Mouse (Mus musculus): ENCODE results near the gene Zbtb20. TPM values are rescaled to one million over a fixed set of nuclear protein-coding genes. Genes with fewer than 3 reads are reported as not detected.

Gene Zbtb20
- total RNA-seq, 2 experiments from 2014 or later: 167 to 189 TPM

DNA sequence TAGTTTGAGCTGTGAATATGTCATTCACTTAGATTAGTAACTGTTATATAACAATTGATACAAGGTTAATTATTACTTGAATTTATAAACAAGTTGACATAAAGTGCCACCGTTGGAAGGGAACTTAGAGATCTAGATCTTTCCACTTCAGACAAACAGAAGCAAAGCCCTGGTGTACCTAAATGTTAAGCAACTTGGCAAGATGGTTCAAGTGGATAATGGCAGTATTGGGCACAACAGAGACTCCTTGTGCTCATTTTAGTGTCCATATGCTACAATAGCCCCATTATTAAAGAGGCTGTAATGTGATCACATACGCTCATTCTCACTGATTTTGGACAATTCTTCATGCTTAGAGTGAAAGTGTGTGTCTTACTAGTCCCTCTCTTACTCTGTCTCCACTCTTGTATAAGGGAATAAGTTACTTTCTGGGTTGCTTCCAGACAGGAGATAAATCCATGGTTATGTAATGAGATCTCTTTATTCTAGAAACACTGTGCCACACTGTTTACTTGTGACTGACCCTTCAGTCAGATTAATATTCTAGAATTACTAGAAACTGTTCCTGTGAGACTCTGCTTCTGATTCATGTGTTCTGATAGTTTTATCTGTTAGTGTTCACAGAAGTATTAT, 293.7 kb downstream of the Zbtb20 start:
- intact Hi-C loops (cut with DNase I): loop anchor here (10.0 kb wide), 3 partner anchors 335 to 895 kb away; no protein-coding TSS in a partner anchor
- DNase-seq (ENCODE audit: low spot score): no peak

DNA sequence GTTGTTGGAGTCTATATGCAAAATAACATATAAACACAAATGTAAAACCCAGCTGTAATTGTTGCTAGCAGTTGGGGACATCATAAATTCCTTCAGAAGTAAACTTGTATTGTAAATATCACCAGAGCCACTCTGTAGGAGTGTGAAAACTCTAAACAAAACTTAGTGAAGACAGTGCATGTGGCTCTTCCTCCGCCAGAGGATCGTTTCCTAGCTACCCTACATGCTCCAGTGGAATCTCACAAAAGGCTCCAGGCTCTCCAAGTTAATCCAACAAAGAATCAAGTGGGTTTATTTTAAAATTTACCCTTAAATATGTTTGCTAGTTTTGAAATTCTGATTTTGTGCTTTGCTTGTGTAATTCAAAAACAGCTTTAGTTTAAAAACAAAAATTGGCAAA, 296.5 kb downstream of the Zbtb20 start:
- no peak for DNase-seq (ENCODE audit: low spot score)
- intact Hi-C loops (cut with DNase I): no loop called here

DNA sequence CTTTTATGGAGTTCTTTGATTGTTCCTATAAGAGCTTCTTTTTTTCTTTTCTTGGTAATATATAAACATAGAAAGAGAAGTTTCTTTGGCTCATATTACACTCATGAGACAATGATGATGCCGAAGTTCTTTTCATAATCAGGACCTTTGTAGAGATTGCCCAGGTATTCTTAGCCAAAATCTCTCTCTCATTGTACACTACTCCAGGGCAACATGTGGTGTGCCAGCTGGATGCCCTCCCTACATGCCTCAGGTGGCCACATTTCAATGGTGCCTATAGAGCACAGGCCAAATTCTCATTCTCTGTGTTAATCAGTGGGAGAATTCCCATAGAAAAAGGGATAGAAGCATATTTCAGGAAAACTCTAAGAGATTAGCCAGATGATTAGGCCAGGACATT, 297.2 kb downstream of the Zbtb20 start:
- intact Hi-C loops (cut with DNase I): no loop called here
- DNase-seq (ENCODE audit: low spot score): no peak

DNA sequence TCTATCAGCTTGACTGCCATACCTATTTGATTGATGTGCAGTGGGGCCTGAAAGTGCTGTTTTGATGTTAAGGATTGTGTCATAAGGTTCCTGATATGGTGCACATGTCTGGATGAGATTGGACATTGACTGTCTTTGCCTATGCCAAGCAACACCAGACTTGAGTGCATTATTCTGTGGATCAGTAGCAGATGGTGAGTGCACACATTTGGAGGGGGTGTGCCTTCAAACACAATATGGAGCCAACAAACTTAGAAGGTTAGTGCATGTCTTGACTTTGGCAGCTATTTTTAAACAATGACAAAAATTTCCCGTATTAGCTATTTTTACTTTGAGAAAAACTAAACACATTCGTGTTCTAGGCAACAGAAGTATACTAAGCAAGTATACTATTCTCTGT, 299.1 kb downstream of the Zbtb20 start:
- DNase-seq (ENCODE audit: low spot score): no peak
- intact Hi-C loops (cut with DNase I): no loop called here

DNA sequence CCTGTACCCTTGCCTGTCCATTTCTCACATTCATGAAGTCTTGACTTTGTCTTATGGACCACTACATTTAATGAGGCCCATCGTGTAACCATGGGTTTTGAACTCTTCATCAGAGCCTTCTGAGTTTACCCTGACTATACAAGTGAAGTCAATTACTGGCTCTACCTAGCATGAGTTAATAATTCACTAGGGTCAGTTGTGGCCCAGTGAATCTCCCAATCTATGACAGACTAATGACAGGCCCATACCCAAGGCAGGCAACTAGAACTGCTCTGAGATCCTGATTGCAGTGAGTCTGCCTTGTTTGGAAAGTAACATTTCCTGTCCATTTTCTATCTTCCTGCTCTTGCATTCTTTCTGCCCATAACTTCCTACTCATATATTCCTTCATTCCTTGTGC, 305.4 kb downstream of the Zbtb20 start:
- DNase-seq (ENCODE audit: low spot score): no peak
- intact Hi-C loops (cut with DNase I): no loop called here

DNA sequence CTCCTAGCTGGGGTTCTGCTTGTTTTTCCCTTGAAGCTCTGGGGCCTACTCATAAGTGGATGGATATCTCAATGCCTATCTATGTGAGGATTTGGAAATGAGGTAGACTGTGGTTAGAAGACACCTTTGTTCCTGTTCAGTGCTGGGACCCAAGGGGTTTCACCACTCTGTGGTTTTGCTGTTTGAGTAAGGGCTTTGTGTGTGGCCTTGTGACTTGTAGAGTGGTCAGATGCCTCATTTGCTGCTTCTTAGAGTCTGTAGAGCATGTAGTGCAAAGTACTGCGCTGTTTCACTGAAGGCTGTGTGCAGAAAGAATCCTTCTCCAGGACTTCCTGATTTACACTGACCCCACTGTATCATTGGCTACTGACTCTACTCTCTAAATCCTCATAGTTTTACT, 314.7 kb downstream of the Zbtb20 start:
- DNase-seq (ENCODE audit: low spot score): no peak
- intact Hi-C loops (cut with DNase I): no loop called here

DNA sequence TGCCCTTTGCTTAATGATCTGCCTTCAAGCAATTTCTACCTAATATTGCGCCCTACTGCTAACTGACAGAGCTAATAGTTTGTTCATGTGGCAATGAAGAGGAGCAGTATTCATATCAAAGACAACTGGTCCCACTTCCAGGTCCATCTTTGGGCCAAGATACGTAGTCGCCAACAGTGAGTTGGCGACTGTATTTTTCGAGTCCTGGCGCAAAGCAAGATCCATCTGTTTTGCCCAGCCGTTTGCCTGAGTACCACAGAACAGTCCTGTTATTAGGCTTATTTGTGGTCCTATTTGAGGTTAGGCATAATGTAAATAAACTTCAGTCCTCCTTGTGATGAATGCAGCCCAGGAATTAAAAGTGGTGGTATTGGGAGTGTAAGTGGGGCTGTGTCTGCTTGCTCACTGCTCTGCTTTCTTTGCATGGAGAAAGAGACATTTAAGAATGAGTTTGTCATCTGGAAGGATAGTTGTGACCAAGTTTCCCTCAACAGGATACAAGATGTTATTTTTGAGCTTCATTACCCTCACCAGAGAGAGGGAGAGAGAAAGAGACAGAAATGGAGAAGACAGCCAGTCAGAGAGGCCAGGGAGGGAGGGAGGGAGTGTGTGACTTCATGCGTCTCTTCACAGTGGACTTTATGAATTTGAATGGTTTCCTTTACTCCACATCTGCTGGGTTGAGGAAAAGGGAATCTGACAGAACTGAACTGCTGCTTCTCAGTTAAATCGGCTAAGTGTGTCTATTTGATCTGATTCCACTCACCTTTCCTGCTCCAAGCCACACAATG, 315.6 kb downstream of the Zbtb20 start:
- DNase-seq (ENCODE audit: low spot score): no peak
- intact Hi-C loops (cut with DNase I): no loop called here

DNA sequence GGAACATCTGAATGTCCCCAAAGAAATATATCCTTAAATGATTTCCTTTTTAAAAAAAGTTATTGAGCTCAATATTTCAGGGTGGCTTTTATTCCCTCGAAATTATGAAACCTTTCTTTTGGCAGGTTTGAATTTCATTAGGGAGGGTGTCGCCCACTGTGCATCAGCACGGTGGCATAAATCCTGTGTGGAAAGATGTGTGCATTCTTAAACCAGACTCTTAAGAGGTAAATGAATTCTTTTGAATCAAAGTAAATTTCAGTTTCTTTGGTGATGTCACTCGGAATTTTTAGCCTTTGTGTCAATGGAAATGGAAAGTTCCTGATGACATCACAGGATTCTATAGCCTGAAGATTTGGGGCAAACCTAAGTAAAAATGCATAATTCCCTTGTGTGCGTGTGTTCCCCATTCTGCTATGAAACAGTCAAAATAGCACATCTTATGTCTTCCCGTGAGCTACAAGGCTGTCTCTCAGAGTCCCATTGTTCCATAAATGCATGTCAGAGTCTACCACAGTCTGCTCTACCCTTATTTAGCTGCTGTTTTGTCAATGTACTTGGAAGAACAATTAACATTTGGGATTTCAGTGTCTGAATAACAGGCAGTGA, 318.1 kb downstream of the Zbtb20 start:
- intact Hi-C loops (cut with DNase I): no loop called here
- DNase-seq (ENCODE audit: low spot score): no peak

DNA sequence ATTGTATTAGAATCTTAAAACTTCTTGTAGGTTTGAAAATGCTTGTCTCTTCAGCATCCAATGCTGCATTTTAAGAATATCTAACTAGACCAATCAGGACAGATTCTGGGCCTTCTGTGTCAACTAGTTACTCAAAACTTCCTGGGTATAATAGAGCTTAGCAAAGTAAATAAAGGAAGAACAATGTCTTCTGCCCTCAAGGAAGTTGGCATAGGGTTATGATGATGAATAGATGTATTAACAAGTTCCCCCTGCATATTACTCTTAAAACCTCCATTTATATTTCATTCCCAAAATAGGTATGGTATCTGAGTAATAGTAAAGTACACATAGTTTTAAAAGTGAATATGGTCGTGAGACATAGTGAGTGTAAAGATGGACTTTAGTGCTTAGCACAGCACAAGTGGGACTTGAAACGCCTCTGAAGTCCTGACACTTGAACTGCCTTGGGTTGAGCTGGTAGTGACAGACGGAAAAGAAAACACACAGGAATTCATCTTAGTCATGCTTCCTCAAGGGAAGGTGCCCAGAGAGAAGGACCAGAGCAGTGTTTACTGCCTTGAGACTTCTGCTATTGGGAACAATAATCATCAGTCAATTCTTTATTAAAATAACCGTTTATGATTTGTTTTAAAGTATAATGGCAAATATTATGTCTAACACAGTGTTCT, 341.8 kb downstream of the Zbtb20 start:
- DNase-seq (ENCODE audit: low spot score): no peak
- intact Hi-C loops (cut with DNase I): no loop called here

DNA sequence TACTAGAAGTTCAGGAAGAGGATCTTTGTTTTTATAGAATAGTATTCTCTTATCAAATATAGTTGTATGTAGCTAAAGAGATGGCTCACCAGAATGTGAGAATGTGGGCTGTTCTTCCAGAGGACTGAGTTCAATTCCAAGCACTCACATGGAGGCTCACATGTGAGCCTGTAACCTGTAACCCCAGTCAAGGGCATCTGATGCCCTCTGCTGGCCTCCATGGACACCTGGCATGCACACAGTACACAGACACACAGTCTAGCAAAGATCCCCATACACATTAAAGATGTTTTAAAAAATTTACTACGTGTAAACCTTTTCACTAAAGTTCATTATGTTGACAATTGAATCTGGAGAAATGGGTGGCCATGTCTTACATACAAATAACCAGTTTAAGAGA, 343.7 kb downstream of the Zbtb20 start:
- intact Hi-C loops (cut with DNase I): no loop called here

DNA sequence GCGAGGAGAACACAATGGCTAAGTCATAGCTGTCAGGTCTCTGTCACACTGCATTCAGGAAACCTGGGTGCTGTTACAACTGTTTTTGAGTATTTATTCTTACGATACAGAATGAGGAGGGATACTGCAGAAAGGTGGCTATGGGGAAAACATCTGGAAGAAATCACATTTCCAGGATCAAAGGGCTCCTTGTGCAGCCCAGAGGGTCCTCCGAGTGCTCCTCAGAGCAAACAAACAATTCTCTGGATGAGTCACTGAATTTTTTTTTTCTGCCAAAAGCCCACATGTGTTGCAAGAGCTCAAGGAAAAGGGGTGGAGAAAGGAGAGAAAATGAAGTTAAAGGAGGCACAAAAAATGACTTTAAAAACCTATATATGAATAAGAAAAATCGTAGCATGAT, 345.6 kb downstream of the Zbtb20 start:
- intact Hi-C loops (cut with DNase I): no loop called here
- no peak for DNase-seq (ENCODE audit: low spot score)

More for the DNA sequence above, 343.7 kb downstream of the Zbtb20 start:
- DNase-seq (ENCODE audit: low spot score): no peak

DNA sequence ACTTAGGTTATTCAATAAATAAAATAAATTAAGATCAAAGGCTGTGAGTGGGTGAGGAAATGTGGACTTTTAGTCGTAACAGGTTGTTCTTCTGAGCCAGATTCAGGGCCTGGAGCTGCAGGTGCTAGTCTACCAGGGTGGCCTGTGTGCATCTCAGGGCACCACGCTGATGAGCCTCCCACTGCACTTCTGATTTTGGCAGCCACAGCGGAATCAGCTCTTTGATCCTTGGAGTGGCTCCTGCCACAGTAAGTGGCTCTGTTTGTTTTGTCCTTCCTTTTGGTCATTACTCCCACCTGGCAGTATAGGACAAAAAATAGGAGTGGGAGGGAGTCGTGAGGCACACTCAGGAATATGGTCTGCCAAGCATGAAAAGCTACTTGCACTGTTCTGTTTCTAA, 354.6 kb downstream of the Zbtb20 start:
- no peak for DNase-seq (ENCODE audit: low spot score)
- intact Hi-C loops (cut with DNase I): no loop called here

DNA sequence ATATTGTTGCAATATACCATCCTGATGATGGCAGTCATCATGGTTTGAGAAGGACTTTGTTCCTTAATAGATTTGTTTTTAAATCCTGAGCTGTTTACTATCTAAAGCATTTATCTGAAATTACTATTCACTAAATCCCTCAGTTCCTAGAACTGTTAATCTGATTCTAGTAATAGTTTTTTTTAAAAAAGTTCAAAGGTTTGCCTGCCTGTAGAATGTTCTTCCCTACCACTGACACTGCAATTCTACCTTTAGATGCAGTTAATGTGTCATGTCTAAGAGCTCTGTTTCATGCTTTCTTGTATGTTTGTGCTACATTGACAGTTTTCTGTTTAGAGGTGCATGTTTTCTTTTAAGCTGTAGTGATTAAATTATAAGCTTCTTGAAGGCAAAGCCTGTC, 358.6 kb downstream of the Zbtb20 start:
- intact Hi-C loops (cut with DNase I): no loop called here
- no peak for DNase-seq (ENCODE audit: low spot score)

DNA sequence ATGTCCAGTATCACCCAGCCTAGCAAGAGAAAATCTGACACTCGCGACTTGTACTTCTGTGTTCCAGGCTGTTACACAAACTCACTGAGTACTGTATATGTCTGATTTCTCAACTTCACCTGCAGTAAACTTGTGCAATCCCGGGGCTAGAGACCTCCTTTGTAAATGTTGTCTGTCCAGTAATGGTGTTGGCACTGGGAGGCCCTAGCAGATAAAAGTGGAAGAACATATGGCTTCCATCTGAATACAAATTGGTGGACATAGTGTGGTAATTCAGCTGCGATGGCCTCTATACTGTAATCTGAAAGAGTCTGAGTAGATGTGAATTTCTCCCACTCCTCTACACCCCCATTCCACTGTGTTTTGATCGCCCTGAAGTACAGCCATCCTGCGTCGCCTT, 359.6 kb downstream of the Zbtb20 start:
- DNase-seq (ENCODE audit: low spot score): no peak

DNA sequence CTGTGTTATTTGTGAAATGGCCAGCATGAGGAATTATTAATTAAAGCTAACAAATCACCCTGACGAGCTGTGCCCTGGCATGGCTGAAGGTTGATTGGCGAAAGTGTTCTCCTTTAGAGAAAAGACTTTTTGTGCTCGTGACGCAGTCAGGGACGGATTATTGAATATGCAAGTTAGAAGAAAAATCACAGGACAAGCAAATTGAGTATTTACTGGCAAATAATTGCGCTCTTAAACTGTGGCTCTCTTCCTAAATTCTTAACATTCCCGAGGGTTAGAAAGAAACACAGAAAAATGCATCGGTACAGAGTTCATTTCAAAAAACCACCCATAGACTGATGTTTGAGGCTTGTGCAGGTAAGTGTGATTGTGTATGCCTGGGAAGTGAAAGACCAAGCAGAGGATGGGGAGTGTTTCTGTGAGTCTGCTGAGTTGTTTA, 360.1 kb downstream of the Zbtb20 start:
- intact Hi-C loops (cut with DNase I): no loop called here
- no peak for DNase-seq (ENCODE audit: low spot score)

More for the DNA sequence above, 359.6 kb downstream of the Zbtb20 start:
- intact Hi-C loops (cut with DNase I): no loop called here

DNA sequence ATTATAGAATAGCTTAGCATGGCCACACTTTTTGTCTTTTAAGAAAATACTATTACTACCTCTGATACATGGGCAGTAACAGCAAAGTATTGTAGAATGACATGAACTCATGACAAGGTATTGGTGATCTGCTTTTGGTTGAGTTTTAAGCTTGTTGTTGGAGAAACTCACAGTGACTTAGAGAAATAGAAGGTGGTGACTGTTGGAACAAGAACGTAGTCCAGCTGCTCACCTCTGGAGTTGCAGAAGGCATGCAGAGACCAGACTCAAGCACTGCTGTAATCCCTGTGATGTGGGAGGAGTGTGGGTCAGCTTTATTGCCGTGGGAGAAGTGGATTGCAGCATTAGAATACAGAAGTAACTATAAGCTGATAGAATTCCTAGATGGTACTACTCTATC, 361.9 kb downstream of the Zbtb20 start:
- intact Hi-C loops (cut with DNase I): no loop called here
- no peak for DNase-seq (ENCODE audit: low spot score)

DNA sequence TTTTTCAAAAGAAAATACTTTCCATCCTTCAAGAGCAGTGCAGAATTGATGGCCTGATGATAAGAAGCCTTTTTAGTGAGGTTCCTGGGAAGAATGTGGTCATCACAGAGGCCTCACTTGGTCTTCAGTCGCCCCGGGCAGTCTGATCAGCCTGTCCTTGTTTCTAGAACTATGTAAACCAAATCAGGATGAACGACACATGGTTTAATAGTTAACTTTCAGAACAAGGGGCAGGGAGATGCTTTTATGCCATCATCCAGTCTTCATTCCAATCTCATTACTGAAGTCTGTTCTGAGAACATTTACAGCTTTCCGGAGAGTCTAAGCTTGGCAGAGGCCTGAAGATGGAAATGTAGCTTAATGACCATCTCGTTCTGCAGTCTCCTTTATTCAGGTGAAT, 371.3 kb downstream of the Zbtb20 start:
- no peak for DNase-seq (ENCODE audit: low spot score)
- intact Hi-C loops (cut with DNase I): no loop called here

DNA sequence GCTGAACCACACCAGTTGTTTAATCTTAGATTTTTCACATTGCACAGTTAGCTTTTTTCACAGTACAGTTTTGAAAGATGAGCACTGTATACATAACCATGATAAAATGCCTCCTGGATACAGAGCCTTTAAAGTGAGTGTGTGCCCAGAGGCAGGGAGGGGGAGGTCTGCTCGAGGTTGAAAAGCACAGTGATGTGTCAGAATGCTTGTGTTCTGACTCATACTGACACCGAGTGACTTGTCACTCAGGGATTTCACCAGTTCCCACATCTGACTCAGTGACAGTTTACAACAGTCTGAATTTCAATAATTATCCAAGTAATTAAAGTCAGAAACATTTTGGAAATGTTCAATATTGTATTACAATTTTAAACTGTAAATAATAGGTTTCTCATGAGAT, 377.4 kb downstream of the Zbtb20 start:
- DNase-seq (ENCODE audit: low spot score): no peak
- intact Hi-C loops (cut with DNase I): no loop called here

DNA sequence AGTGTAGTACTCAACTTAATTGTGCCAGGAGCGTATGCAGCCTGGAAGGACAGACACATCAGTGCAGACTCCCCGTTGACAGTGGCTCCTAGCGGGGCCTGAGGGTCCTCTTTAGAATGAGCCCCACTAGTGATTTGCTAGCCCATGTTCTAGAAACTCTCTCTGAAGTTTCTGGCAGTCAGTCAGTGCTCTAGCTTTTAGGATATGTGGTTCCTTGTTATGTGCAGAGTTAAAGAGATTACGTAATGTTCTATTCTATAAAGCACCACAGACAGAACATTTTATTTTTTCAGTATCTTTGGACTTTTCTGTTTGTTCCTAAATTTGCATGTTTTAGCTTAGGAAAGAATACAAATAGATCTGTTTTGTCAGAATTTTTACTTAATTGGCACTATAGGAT, 378.1 kb downstream of the Zbtb20 start:
- intact Hi-C loops (cut with DNase I): no loop called here
- no peak for DNase-seq (ENCODE audit: low spot score)

DNA sequence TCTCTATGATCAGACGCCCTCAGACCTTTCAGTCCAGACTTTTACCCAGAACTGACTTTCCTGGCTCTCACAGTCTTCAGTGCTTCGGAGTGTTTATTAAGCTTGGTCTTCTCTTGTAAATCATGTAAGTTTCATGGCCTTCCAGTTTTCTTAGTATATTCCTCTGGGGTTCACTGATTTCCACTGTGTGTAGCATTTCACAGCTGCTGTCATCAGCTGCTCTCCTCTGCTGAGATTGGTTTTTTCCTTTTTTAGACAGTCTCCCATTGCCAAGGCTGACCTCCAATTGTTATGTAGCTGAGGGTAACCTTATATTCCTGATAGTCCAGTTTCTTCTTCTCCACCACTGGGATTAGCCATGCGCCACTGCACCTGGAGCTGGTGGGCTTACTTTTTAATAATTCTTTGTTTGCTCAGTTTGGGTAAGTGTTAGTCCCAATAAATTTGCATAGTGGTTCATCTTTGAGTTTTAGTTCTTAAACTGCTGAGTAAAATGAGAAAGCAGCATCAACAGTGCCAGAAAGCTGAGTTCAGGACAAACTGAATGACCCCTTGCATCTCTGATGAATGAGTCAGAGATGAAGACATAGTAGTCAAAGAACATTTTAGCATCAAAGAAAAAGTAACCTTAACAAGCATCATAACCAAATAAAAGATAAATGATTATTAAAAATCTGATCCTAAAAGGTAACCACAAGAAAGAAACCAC, 380.7 kb downstream of the Zbtb20 start:
- intact Hi-C loops (cut with DNase I): no loop called here
- DNase-seq (ENCODE audit: low spot score): no peak
